In genomic region chr4:118123030-118123704, GRCm38 (mm10) we compare ENCODE assay signal across 13 mouse cellular contexts. TPM values are rescaled to one million over a fixed set of nuclear protein-coding genes. Genes with fewer than 3 reads are reported as not detected.
DNase-seq lines count a peak whose midpoint lies in the region; ATAC-seq lines count a peak whose summit lies in the region.
"Had no signal": no experiment of that assay in that cellular context is flagged by ENCODE, and none has a peak within 500 bp of the region (broad histone marks: within the 10 kb centered on the region; RNA-seq: fewer than 3 reads in every experiment).

No protein-coding gene starts in this region.

- H3K27me3 ChIP-seq in lung, embryonic 15.5 days: no peaks in the 10 kb centered on the region
- no peaks in the 10 kb centered on the region for H3K27me3 ChIP-seq in embryonic facial prominence, embryonic 11.5 days (ENCODE audit: control insufficient read depth, insufficient read depth, low read length)
- no peaks in the 10 kb centered on the region for H3K27me3 ChIP-seq in limb, embryonic 15.5 days
- no peaks in the 10 kb centered on the region for H3K27me3 ChIP-seq in stomach, embryonic 16.5 days (ENCODE audit: control insufficient read depth, insufficient read depth, low read length)
- H3K27me3 ChIP-seq: hindbrain, embryonic 15.5 days; limb, embryonic 13.5 days; midbrain, embryonic 15.5 days had no signal

- ATAC-seq in lung, embryonic 15.5 days (ENCODE audit: borderline replicate concordance, extremely low read depth, low FRiP score, low TSS enrichment): peak; percentile 49; the same call in 1 of the 2 replicates
- ATAC-seq in embryonic facial prominence, embryonic 11.5 days (replicated peaks; ENCODE audit: insufficient number of reproducible peaks, low FRiP score, low TSS enrichment, low read depth): peak; percentile 37; the same call in 1 of the 2 replicates
- 0 out of 2 replicates have a peak, but pooled peaks have one; percentile 52 for ATAC-seq in limb, embryonic 15.5 days (ENCODE audit: insufficient number of reproducible peaks, low FRiP score, low TSS enrichment, low read depth)
- ATAC-seq in stomach, embryonic 16.5 days (ENCODE audit: insufficient read depth, low FRiP score): peak; percentile 88
- ATAC-seq: activated CD4-positive, CD25-positive, alpha-beta regulatory T cell, adult 4 months; midbrain, embryonic 15.5 days had no signal

- H3K4me2 ChIP-seq in lung, embryonic 15.5 days: no peak overlapping the region
- no peak overlapping the region for H3K4me2 ChIP-seq in embryonic facial prominence, embryonic 11.5 days (ENCODE audit: low read depth, low read length)
- peak overlapping the region; percentile 19; the same call in 1 of the 2 replicates for H3K4me2 ChIP-seq in limb, embryonic 15.5 days
- peak overlapping the region; percentile 36 for H3K4me2 ChIP-seq in stomach, embryonic 16.5 days (ENCODE audit: low read depth, low read length)
- H3K4me2 ChIP-seq: hindbrain, embryonic 15.5 days; limb, embryonic 13.5 days; midbrain, embryonic 15.5 days had no signal

- H3K9me3 ChIP-seq in lung, embryonic 15.5 days: no peaks in the 10 kb centered on the region
- H3K9me3 ChIP-seq in embryonic facial prominence, embryonic 11.5 days (replicated peaks; ENCODE audit: control insufficient read depth, low read length): no peaks in the 10 kb centered on the region
- no peaks in the 10 kb centered on the region for H3K9me3 ChIP-seq in limb, embryonic 15.5 days
- no peaks in the 10 kb centered on the region for H3K9me3 ChIP-seq in stomach, embryonic 16.5 days (replicated peaks; ENCODE audit: control insufficient read depth, low read length)
- H3K9me3 ChIP-seq: heart, embryonic 10.5 days; hindbrain, embryonic 15.5 days; limb, embryonic 13.5 days; midbrain, embryonic 15.5 days had no signal

- DNase-seq in lung, postnatal 4 days: no peak
- peak; percentile 10 for DNase-seq in embryonic facial prominence, embryonic 11.5 days (ENCODE audit: low spot score)
- no peak for DNase-seq in cerebellum, adult 11-12 months
- DNase-seq in layer of hippocampus, adult 18-20 months (ENCODE audit: low spot score in 2 of 2): no peak
- DNase-seq in thymus, postnatal 25 days: no peak

- H3K27ac ChIP-seq in lung, embryonic 15.5 days: no peak overlapping the region
- H3K27ac ChIP-seq in embryonic facial prominence, embryonic 11.5 days (replicated peaks; ENCODE audit: low read depth, low read length): no peak overlapping the region
- peak overlapping the region; percentile 27; the same call in 1 of the 2 replicates for H3K27ac ChIP-seq in limb, embryonic 15.5 days
- peak overlapping the region; percentile 83 for H3K27ac ChIP-seq in stomach, embryonic 16.5 days (ENCODE audit: low read length)
- H3K27ac ChIP-seq: heart, embryonic 10.5 days; hindbrain, embryonic 15.5 days; limb, embryonic 13.5 days; midbrain, embryonic 15.5 days had no signal

- no peaks in the 10 kb centered on the region for H3K36me3 ChIP-seq in lung, embryonic 15.5 days
- H3K36me3 ChIP-seq in embryonic facial prominence, embryonic 11.5 days (replicated peaks; ENCODE audit: control insufficient read depth, insufficient read depth, low read depth, low read length): no peaks in the 10 kb centered on the region
- H3K36me3 ChIP-seq in limb, embryonic 15.5 days: no peaks in the 10 kb centered on the region
- no peaks in the 10 kb centered on the region for H3K36me3 ChIP-seq in stomach, embryonic 16.5 days (ENCODE audit: control insufficient read depth, insufficient read depth, low read length)
- H3K36me3 ChIP-seq: hindbrain, embryonic 15.5 days; midbrain, embryonic 15.5 days had no signal

- H3K9ac ChIP-seq in lung, embryonic 15.5 days: no peak overlapping the region
- no peak overlapping the region for H3K9ac ChIP-seq in embryonic facial prominence, embryonic 11.5 days (replicated peaks; ENCODE audit: low read length)
- no peak overlapping the region for H3K9ac ChIP-seq in limb, embryonic 15.5 days
- H3K9ac ChIP-seq in stomach, embryonic 16.5 days (ENCODE audit: low read length): no peak overlapping the region
- H3K9ac ChIP-seq: hindbrain, embryonic 15.5 days; limb, embryonic 13.5 days; midbrain, embryonic 15.5 days had no signal

- 63% methylated on average over 14 of the region's 14 CpGs for WGBS in lung, embryonic 15.5 days
- WGBS in embryonic facial prominence, embryonic 11.5 days: 82% methylated on average over 14 of the region's 14 CpGs
- WGBS in limb, embryonic 15.5 days: 66% methylated on average over 14 of the region's 14 CpGs
- 60% methylated on average over 14 of the region's 14 CpGs for WGBS in stomach, embryonic 16.5 days

- peaks cover 3% of the 10 kb centered on the region; the same call in 1 of the 2 replicates for H3K4me1 ChIP-seq in lung, embryonic 15.5 days
- no peaks in the 10 kb centered on the region for H3K4me1 ChIP-seq in embryonic facial prominence, embryonic 11.5 days (ENCODE audit: control insufficient read depth, insufficient read depth, low read length)
- H3K4me1 ChIP-seq in limb, embryonic 15.5 days: peaks cover 10% of the 10 kb centered on the region
- 0 out of 2 replicates have a peak, but pooled peaks cover 8% of the 10 kb centered on the region for H3K4me1 ChIP-seq in stomach, embryonic 16.5 days (ENCODE audit: control insufficient read depth, insufficient read depth, low read length)
- H3K4me1 ChIP-seq: hindbrain, embryonic 15.5 days; limb, embryonic 13.5 days; midbrain, embryonic 15.5 days had no signal

- H3K4me3 ChIP-seq in lung, embryonic 15.5 days: no peak overlapping the region
- H3K4me3 ChIP-seq in embryonic facial prominence, embryonic 11.5 days (ENCODE audit: low read depth, low read length): no peak overlapping the region
- H3K4me3 ChIP-seq in limb, embryonic 15.5 days: no peak overlapping the region
- H3K4me3 ChIP-seq in stomach, embryonic 16.5 days (replicated peaks; ENCODE audit: low read length): no peak overlapping the region
- H3K4me3 ChIP-seq: heart, embryonic 10.5 days; hindbrain, embryonic 15.5 days; limb, embryonic 13.5 days; midbrain, embryonic 15.5 days had no signal

RNA-seq across cellular contexts. Expression of gene St3gal3, which starts 11.5 kb away (rescaled TPM):
- 8.1 and 9.1 TPM in 2 replicates for polyA plus RNA-seq in lung, embryonic 15.5 days (2015; fragmentation: Nextera tagmentation; extraction: Ambion mirVana)
- 4.8 and 5.6 TPM in 2 replicates for polyA plus RNA-seq in embryonic facial prominence, embryonic 11.5 days (2014; fragmentation: Nextera tagmentation; extraction: Ambion mirVana)
- 6.3 and 9.6 TPM in 2 replicates for polyA plus RNA-seq in limb, embryonic 15.5 days (2015; fragmentation: Nextera tagmentation; extraction: Ambion mirVana)
- polyA plus RNA-seq in stomach, embryonic 16.5 days (2015; fragmentation: Nextera tagmentation; extraction: Ambion mirVana): 5.2 TPM in 2 replicates
- 10 to 100 TPM; 47.1 to 48.7 TPM for total RNA-seq in layer of hippocampus, adult 18-20 months (2021)

RNA-seq across cellular contexts. Expression of gene Kdm4a, which starts 56.7 kb away (rescaled TPM):
- polyA plus RNA-seq in lung, embryonic 15.5 days (2015; fragmentation: Nextera tagmentation; extraction: Ambion mirVana): 39.3 and 40.0 TPM in 2 replicates
- polyA plus RNA-seq in embryonic facial prominence, embryonic 11.5 days (2014; fragmentation: Nextera tagmentation; extraction: Ambion mirVana): 53.2 and 56.7 TPM in 2 replicates
- 30.2 and 35.0 TPM in 2 replicates for polyA plus RNA-seq in limb, embryonic 15.5 days (2015; fragmentation: Nextera tagmentation; extraction: Ambion mirVana)
- polyA plus RNA-seq in stomach, embryonic 16.5 days (2015; fragmentation: Nextera tagmentation; extraction: Ambion mirVana): 27.1 and 28.6 TPM in 2 replicates
- 10 to 100 TPM; 42.5 to 44.2 TPM for total RNA-seq in layer of hippocampus, adult 18-20 months (2021)

Comparison
In these comparisons a context has a peak if more than half of its experiments do, and no peak if none do; other contexts are left out.
1. ATAC-seq: peak in every context shown above with its lines; median percentile 88 in stomach, embryonic 16.5 days; 52 in limb, embryonic 15.5 days; 49 in lung, embryonic 15.5 days; 37 in embryonic facial prominence, embryonic 11.5 days.
2. H3K27ac ChIP-seq: peak in limb, embryonic 15.5 days (single experiment) and stomach, embryonic 16.5 days (single experiment); none in lung, embryonic 15.5 days (single experiment) and embryonic facial prominence, embryonic 11.5 days (single experiment).
3. H3K4me2 ChIP-seq: peak in limb, embryonic 15.5 days (single experiment) and stomach, embryonic 16.5 days (single experiment); none in lung, embryonic 15.5 days (single experiment) and embryonic facial prominence, embryonic 11.5 days (single experiment).